In genomic region chr14:21410769-21411477, GRCm38 (mm10) we compare ENCODE assay signal across 22 mouse cellular contexts.
DNase-seq lines count a peak whose midpoint lies in the region; ATAC-seq and TF ChIP-seq lines count a peak whose summit lies in the region.
"Had no signal": no experiment of that assay in that cellular context is flagged by ENCODE, and none has a peak within 500 bp of the region (broad histone marks: within the 10 kb centered on the region; RNA-seq: fewer than 3 reads in every experiment).

No protein-coding gene starts in this region.

- no peak for TF ChIP-seq POLR2A in brain, embryonic 14.5 days (IDR thresholded peaks at IDR 0.05; ENCODE audit: borderline replicate concordance, extremely low read depth, insufficient read depth, insufficient read length, poor library complexity, severe bottlenecking)

- no peaks in the 10 kb centered on the region for H3K36me3 ChIP-seq in lung, postnatal 0 days (ENCODE audit: insufficient read depth, low read length)
- H3K36me3 ChIP-seq in forebrain, embryonic 16.5 days (ENCODE audit: control insufficient read depth, insufficient read depth) = no peaks in the 10 kb centered on the region
- no peaks in the 10 kb centered on the region for H3K36me3 ChIP-seq in liver, embryonic 12.5 days
- H3K36me3 ChIP-seq: heart, embryonic 15.5 days; intestine, embryonic 15.5 days had no signal

- no peak for ATAC-seq in lung, postnatal 0 days
- ATAC-seq in forebrain, embryonic 16.5 days = peak; percentile 82
- ATAC-seq in liver, embryonic 12.5 days = no peak
- ATAC-seq: intestine, embryonic 15.5 days had no signal

- H3K4me1 ChIP-seq in lung, postnatal 0 days (ENCODE audit: insufficient read depth, low read depth, low read length) = no peaks in the 10 kb centered on the region
- H3K4me1 ChIP-seq in forebrain, embryonic 16.5 days (replicated peaks; ENCODE audit: control insufficient read depth, insufficient read depth, low read length) = peaks cover 10% of the 10 kb centered on the region
- H3K4me1 ChIP-seq in liver, embryonic 12.5 days = no peaks in the 10 kb centered on the region
- H3K4me1 ChIP-seq: heart, embryonic 15.5 days; intestine, embryonic 15.5 days had no signal

- DNase-seq in embryo, embryonic 10 days (ENCODE audit: low spot score) = peak; percentile 34
- DNase-seq in embryo, embryonic 9.5 days (ENCODE audit: extremely low spot score) = no peak
- DNase-seq in lung, postnatal 0 days (ENCODE audit: low spot score) = peak; percentile 22
- DNase-seq in lung, postnatal 25 days (ENCODE audit: low spot score) = no peak
- peak; percentile 91 for DNase-seq in brain, embryonic 14.5 days (ENCODE audit: low read depth)
- DNase-seq in thymus, postnatal 25 days = no peak
- DNase-seq: adrenal gland, adult 8-10 months; cerebellum, adult 11 months; cerebellum, postnatal 14 days; gastrocnemius, postnatal 36 days; heart, postnatal 4 days; kidney, postnatal 36 days; lung, adult 2 months; lung, postnatal 4 days; right cerebral cortex, postnatal 14 days; spleen, adult 18-20 months; thymus, postnatal 36 days had no signal

- H3K4me3 ChIP-seq in lung, postnatal 0 days (ENCODE audit: low read depth, low read length) = no peak overlapping the region
- H3K4me3 ChIP-seq in forebrain, embryonic 16.5 days (replicated peaks; ENCODE audit: low read length) = no peak overlapping the region
- no peak overlapping the region for H3K4me3 ChIP-seq in liver, embryonic 12.5 days
- H3K4me3 ChIP-seq: heart, embryonic 15.5 days; intestine, embryonic 15.5 days had no signal

- H3K27ac ChIP-seq in lung, postnatal 0 days (ENCODE audit: low read length) = no peak overlapping the region
- 0 out of 2 replicates have a peak overlapping the region, but pooled peaks have one; percentile 28 for H3K27ac ChIP-seq in forebrain, embryonic 16.5 days (ENCODE audit: low read length)
- H3K27ac ChIP-seq in liver, embryonic 12.5 days = no peak overlapping the region
- H3K27ac ChIP-seq: heart, embryonic 15.5 days; intestine, embryonic 15.5 days had no signal

- H3K9ac ChIP-seq in lung, postnatal 0 days (replicated peaks; ENCODE audit: low read depth) = no peak overlapping the region
- no peak overlapping the region for H3K9ac ChIP-seq in forebrain, embryonic 16.5 days (replicated peaks; ENCODE audit: low read depth, low read length)
- no peak overlapping the region for H3K9ac ChIP-seq in liver, embryonic 12.5 days
- H3K9ac ChIP-seq: heart, embryonic 15.5 days; intestine, embryonic 15.5 days had no signal

- H3K9me3 ChIP-seq in lung, postnatal 0 days (ENCODE audit: low read length) = no peaks in the 10 kb centered on the region
- H3K9me3 ChIP-seq in forebrain, embryonic 16.5 days (ENCODE audit: control insufficient read depth, low read length) = no peaks in the 10 kb centered on the region
- H3K9me3 ChIP-seq in liver, embryonic 12.5 days (replicated peaks) = no peaks in the 10 kb centered on the region
- H3K9me3 ChIP-seq: heart, embryonic 15.5 days; intestine, embryonic 15.5 days had no signal

- H3K27me3 ChIP-seq in lung, postnatal 0 days (replicated peaks; ENCODE audit: insufficient read depth, low read length) = no peaks in the 10 kb centered on the region
- H3K27me3 ChIP-seq in forebrain, embryonic 16.5 days (replicated peaks; ENCODE audit: control insufficient read depth, insufficient read depth, low read length) = no peaks in the 10 kb centered on the region
- no peaks in the 10 kb centered on the region for H3K27me3 ChIP-seq in liver, embryonic 12.5 days (replicated peaks)
- H3K27me3 ChIP-seq: heart, embryonic 15.5 days; intestine, embryonic 15.5 days had no signal

- TF ChIP-seq CTCF in lung, postnatal 0 days (IDR thresholded peaks at IDR 0.05) = no peak
- no peak for TF ChIP-seq CTCF in brain, embryonic 14.5 days (IDR thresholded peaks at IDR 0.05; ENCODE audit: borderline replicate concordance, extremely low read depth, insufficient read depth, insufficient read length)

- TF ChIP-seq EP300 in lung, postnatal 0 days (IDR thresholded peaks at IDR 0.05) = no peak

- 75% methylated on average over 7 of the region's 7 CpGs for WGBS in lung, postnatal 0 days
- 12% methylated on average over 7 of the region's 7 CpGs for WGBS in forebrain, embryonic 16.5 days
- 76% methylated on average over 7 of the region's 7 CpGs for WGBS in liver, embryonic 12.5 days (ENCODE audit: insufficient replicate concordance)

- H3K4me2 ChIP-seq in lung, postnatal 0 days (replicated peaks; ENCODE audit: low read depth, low read length) = no peak overlapping the region
- no peak overlapping the region for H3K4me2 ChIP-seq in forebrain, embryonic 16.5 days (ENCODE audit: low read length)
- H3K4me2 ChIP-seq in liver, embryonic 12.5 days = no peak overlapping the region
- H3K4me2 ChIP-seq: heart, embryonic 15.5 days; intestine, embryonic 15.5 days; liver, embryonic 11.5 days had no signal

Comparison
In these comparisons a context has a peak if more than half of its experiments do, and no peak if none do; other contexts are left out.
1. DNase-seq: peak in embryo, embryonic 10 days (single experiment), lung, postnatal 0 days (single experiment) and brain, embryonic 14.5 days (single experiment); none in embryo, embryonic 9.5 days (single experiment), lung, postnatal 25 days (single experiment) and thymus, postnatal 25 days (single experiment).